Mouse (Mus musculus): ENCODE results near the gene Ocel1.

The Ocel1 gene

GRCm38 (mm10) chr8:71379512-71380075 lies 8.5 kb downstream of the Ocel1 start:
- DNase-seq (ENCODE audit: low spot score): no peak

- no peak for DNase-seq (ENCODE audit: low spot score)
Observed at GRCm38 (mm10) chr8:71380178-71381171, 9.4 kb downstream of the Ocel1 start.

- peak; percentile 65 for DNase-seq (ENCODE audit: low spot score)
Observed at GRCm38 (mm10) chr8:71381421-71381970, 10.4 kb downstream of the Ocel1 start, which contains the start of gene Nr2f6. Nr2f6 (minus strand) TSS chr8:71381960.

- DNase-seq (ENCODE audit: low spot score): peak; percentile 84
Observed at GRCm38 (mm10) chr8:71381971-71382961, 11.2 kb downstream of the Ocel1 start.

- DNase-seq (ENCODE audit: low spot score): peak; percentile 9
Observed at GRCm38 (mm10) chr8:71383396-71383795, 12.3 kb downstream of the Ocel1 start.

- DNase-seq (ENCODE audit: low spot score): no peak
Observed at GRCm38 (mm10) chr8:71383860-71384259, 12.8 kb downstream of the Ocel1 start.

DNA sequence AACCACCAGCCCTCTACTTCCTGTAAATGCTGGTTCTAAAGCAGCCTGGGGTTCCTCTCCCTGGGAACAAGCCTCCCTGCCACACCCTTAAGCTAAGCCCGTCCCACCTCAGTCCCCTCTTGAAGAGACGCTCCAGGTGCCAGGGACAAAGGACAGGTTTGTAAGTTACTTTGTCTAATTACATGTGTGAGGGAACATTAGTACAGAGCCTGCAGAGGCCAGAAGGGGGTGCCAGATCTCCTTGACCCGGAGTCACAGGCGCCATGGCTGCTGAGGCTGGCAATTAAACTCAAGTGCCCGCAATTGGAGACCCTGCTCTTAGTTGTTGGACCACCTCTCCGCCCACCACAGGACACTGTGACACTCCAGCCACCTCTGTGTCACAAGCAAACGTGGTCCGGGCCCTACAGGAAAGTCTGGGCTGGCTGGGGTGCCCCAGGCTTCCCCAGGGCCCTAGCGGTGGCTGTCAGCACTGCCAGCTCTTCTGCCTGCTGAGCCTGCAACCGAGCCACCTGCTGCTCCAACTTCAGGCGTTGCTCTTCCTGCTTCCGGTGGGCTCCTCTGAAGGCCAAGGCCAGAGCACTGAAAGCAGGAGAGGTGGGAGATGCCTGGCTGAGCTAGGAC lies 14.2 kb downstream of the Ocel1 start:
- DNase-seq (ENCODE audit: low spot score): no peak

- no peak for DNase-seq (ENCODE audit: low spot score)
Observed at GRCm38 (mm10) chr8:71388267-71388666, 17.2 kb downstream of the Ocel1 start.

DNA sequence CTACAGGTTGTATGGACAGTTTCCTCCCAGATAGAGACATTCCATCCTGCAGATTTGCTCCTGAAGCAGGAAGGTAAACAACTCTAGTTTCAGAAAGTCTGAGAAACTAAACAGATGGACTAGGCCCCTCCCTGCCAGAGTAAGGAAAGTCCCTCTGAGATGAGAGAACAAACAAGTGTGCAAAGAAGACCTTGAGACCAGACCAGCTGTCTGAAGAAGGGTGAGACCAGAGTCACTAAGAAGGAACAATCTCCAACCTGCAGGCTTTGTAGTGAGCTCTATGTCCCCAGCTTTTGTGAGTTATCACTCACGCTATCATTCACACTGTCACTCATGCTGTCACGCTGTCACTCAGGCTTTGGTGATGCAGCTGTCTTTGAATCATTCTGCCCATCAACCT lies 20.6 kb downstream of the Ocel1 start:
- no peak for DNase-seq (ENCODE audit: low spot score)

DNA sequence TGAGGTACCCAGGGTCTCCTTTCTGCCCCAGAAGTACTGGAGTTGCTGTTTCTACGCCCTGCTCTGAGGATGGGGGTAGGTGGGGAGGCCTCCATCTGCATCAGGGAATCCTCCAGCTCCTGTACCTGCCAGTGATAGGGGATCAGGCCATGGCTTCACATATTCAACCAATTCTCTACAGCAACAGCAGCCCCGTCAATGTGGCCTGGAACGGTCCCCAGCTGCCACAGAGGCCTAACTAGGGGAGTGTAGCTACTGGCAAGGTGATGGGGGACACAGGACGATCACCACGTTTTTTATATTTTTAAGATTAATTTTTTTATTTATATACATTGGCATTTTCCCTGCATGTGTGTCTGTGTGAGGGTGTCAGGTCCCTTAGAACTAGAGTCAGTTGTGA lies 21.3 kb downstream of the Ocel1 start:
- DNase-seq (ENCODE audit: low spot score): no peak

DNA sequence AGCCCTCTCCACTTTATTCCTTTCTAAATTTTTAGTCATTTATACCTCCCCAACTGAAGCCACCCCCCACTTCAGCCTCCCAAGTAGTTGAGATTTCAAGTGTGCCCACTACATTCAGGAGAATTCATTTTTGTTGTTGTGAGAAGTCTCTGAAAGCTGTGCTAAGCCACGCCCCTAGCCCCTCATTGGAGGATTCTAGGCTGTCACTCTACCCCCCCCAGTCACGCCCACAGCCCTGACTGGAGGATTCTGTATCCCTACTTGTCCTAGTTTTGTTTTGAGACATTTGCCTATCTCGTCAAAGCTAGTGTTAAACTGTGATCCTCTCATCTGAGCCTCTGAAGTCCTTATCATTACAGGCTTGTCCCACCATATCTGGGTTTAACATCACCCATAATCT lies 21.8 kb downstream of the Ocel1 start:
- DNase-seq (ENCODE audit: low spot score): no peak

GRCm38 (mm10) chr8:71394481-71394880 lies 23.4 kb downstream of the Ocel1 start:
- no peak for DNase-seq (ENCODE audit: low spot score)

- no peak for DNase-seq (ENCODE audit: low spot score)
Observed at GRCm38 (mm10) chr8:71395071-71395470, 24.0 kb downstream of the Ocel1 start.

- no peak for DNase-seq (ENCODE audit: low spot score)
Observed at GRCm38 (mm10) chr8:71395629-71396028, 24.5 kb downstream of the Ocel1 start, which contains the start of gene Ushbp1. Ushbp1 (minus strand) TSS chr8:71395802.

DNA sequence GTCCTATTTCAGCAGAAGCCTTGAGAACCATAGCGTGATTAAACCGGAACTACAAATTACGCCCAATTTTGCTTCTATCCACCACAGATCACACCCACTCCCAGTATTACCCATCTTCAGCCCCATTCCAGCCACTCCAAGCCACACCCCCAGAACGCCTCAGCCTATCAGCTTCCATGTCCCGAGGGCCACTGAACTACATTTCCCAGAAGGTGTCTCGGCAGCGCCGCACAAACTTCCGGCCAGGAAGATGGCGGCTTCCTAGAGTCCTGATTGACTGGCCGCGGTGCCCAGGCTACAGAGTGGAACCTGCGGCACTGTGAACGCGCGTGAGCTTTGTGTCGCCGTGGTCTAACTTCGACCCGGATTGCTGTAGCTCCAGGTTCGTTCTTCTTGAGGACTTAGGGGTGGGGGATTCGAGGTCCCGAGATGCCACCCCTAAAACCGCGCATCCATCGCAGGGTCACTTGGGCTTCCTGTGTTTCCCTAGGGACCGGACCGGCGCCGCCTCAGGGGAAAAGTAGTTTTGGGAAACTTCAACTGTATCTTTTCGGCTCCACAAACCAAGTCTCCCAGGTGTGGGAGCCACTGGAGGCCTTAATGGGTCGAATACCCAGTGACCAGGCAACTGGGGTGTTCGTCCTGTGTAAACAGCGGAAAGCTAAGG lies 25.7 kb downstream of the Ocel1 start, which contains the start of gene Babam1:
Gene Babam1 (plus strand): TSS at position 223 of the 667 bp plus-strand sequence.
- peak; percentile 95 for DNase-seq (ENCODE audit: low spot score)

GRCm38 (mm10) chr8:71397701-71398100 lies 26.6 kb downstream of the Ocel1 start:
- no peak for DNase-seq (ENCODE audit: low spot score)

DNA sequence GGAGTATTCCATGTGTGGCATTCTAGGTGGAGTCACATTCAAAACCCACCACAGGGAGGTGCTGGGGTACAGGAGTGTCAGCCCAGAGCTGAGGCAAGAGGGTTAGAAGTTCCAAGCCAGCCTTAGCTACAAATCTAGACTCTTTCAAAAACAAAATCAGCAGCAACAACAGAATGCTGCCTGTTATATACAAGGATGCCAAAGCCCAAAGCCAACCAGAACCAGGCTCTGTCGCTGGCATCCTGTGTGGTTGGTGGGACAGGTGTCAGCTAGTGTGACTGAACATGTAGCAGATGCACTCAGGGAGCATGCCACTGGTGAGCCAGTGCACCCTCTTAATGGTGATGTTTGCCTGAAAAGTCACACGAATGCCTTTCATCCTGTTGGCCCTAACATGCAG lies 29.7 kb downstream of the Ocel1 start:
- DNase-seq (ENCODE audit: low spot score): no peak

DNA sequence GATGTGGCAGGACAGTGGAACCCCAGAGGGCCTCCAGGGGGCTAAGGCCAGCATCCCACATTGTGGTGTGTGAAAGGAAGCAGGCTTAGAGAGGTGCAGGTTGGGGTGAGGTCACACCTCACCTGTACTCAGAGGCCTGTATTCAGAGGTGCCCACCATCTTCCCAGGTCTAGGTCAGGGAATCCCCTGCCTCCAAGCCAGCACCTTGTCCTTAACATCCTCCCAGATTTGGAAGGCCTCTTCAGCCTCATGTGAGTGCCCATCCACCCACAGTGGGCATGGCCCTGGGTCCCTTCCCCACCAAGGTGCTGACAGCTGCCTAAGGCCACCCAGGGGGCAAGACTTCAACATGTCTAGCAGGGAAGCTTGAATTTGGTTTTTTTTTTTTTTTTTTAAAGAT lies 30.4 kb downstream of the Ocel1 start:
- DNase-seq (ENCODE audit: low spot score): no peak

DNA sequence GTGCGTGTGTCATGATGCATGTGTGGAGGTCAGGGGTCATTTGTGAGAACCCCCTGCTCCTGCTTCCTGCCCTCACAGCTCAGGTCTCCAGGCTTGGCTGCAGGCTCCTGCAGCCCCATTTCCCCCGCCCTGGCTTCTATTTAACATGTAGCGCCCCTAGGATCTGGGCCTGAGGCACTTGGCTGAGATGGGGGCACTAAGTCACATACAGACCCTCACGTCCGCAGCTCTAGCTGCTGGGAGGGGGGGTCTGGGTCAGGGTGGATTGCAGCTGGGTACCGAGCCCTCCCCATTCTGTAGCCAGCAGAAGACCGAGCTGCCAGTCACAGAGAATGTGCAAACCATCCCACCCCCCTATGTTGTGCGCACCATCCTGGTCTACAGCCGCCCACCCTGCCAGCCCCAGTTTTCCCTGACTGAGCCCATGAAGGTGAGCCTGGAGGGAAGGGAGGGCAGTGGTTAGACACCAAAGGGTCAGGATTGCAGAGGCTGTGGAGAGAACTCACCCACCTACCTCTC lies 31.4 kb downstream of the Ocel1 start:
- no peak for DNase-seq (ENCODE audit: low spot score)

Measured in layer of hippocampus, adult 11-12 months (tissue).